Mouse (Mus musculus) cerebellum, adult 9-10 months (tissue): ENCODE measurements at regions not wholly inside any gene's neighbourhood (a gene's known extent, or its start where the extent isn't known, plus 50 kb on each side); places are given as distances from the start of the nearest gene placed in this dataset.

Experiments used
- DNase-seq: peaks from one replicate; pipeline ENCODE4 v3.0.0; 2022

- DNase-seq = peak; percentile 87
These were observed 79.0 kb upstream of the Ipo5 start for GRCm38 (mm10) chr14:120831847-120832613.

GRCm38 (mm10) chr14:120834821-120835220 is 76.2 kb upstream of the Ipo5 start:
- no peak for DNase-seq

GRCm38 (mm10) chr14:120835758-120836157 is 75.3 kb upstream of the Ipo5 start:
- no peak for DNase-seq

- DNase-seq = no peak
These were observed 74.3 kb upstream of the Ipo5 start for GRCm38 (mm10) chr14:120836535-120837316.

- no peak for DNase-seq
These were observed 70.1 kb upstream of the Ipo5 start for GRCm38 (mm10) chr14:120840900-120841299.

GRCm38 (mm10) chr14:120841311-120841710 is 69.7 kb upstream of the Ipo5 start:
- no peak for DNase-seq

- no peak for DNase-seq
These were observed 65.9 kb upstream of the Ipo5 start for GRCm38 (mm10) chr14:120845172-120845571.

- no peak for DNase-seq
These were observed 64.8 kb upstream of the Ipo5 start for GRCm38 (mm10) chr14:120846073-120846850.

GRCm38 (mm10) chr14:120847006-120847405 is 64.0 kb upstream of the Ipo5 start:
- DNase-seq = no peak

GRCm38 (mm10) chr14:120848083-120848951 is 62.7 kb upstream of the Ipo5 start:
- no peak for DNase-seq

- no peak for DNase-seq
These were observed 61.9 kb upstream of the Ipo5 start for GRCm38 (mm10) chr14:120849159-120849558.

GRCm38 (mm10) chr14:120853643-120854042 is 57.4 kb upstream of the Ipo5 start:
- no peak for DNase-seq

- no peak for DNase-seq
These were observed 56.5 kb upstream of the Ipo5 start for GRCm38 (mm10) chr14:120854559-120854958.

GRCm38 (mm10) chr14:120855181-120855580 is 55.8 kb upstream of the Ipo5 start:
- no peak for DNase-seq
